Mouse (Mus musculus) ES-Bruce4 (cell line): ENCODE measurements around the gene Ifit2. TPM values are rescaled to one million over a fixed set of nuclear protein-coding genes. Genes with fewer than 3 reads are reported as not detected.
"Not testable (repeated sequence)": the region's sequence is repeated elsewhere in the genome, so short reads cannot be mapped to it uniquely, and the experiment has no call there.

Experiments used
- H3K27ac ChIP-seq: 2 replicates; pipeline ENCODE4 v1.5.1; 2012; ENCODE audit warnings: low read length, inconsistent platforms; ENCODE audit not compliant: insufficient read depth
- H3K27me3 ChIP-seq: 2 replicates; pipeline ENCODE4 v1.6.1; 2012; ENCODE audit warnings: mild to moderate bottlenecking, low read length, inconsistent platforms; ENCODE audit not compliant: control insufficient read depth, poor library complexity, insufficient read depth, severe bottlenecking
- H3K36me3 ChIP-seq: 2 replicates; pipeline ENCODE4 v1.6.1; 2012; ENCODE audit warnings: inconsistent platforms, mild to moderate bottlenecking, low read length, moderate library complexity; ENCODE audit not compliant: control insufficient read depth, poor library complexity, insufficient read depth, severe bottlenecking
- H3K4me1 ChIP-seq: one replicate; pipeline ENCODE4 v1.8.1; 2011; ENCODE audit warnings: low read length; ENCODE audit not compliant: control insufficient read depth, insufficient read depth
- H3K4me3 ChIP-seq: 2 replicates; pipeline ENCODE4 v1.5.1; 2011; ENCODE audit warnings: low read depth, mild to moderate bottlenecking, low read length
- H3K9ac ChIP-seq: 2 replicates; pipeline ENCODE4 v1.6.1; 2012; ENCODE audit warnings: low read depth, mild to moderate bottlenecking, inconsistent platforms; ENCODE audit not compliant: poor library complexity, severe bottlenecking
- H3K9me3 ChIP-seq: replicated peaks from 2 replicates; pipeline ENCODE4 v1.6.1; 2012; ENCODE audit warnings: mild to moderate bottlenecking, low read length, inconsistent platforms; ENCODE audit not compliant: control insufficient read depth, poor library complexity, insufficient read depth, severe bottlenecking
- CTCF ChIP-seq: IDR thresholded peaks from one replicate; pipeline ENCODE4 v1.8.1; 2011; ENCODE audit warnings: low read depth, low read length
- EP300 ChIP-seq: IDR thresholded peaks from 2 replicates; pipeline ENCODE4 v1.6.1; 2011; ENCODE audit warnings: low read depth, low read length; ENCODE audit not compliant: insufficient read depth
- POLR2A ChIP-seq: IDR thresholded peaks from one replicate; pipeline ENCODE4 v1.8.1; 2011; ENCODE audit warnings: low read length; ENCODE audit not compliant: insufficient read depth
- polyA plus RNA-seq: library from polyadenylated mRNA; stranded (reverse); fragments of >200 nt; gene quantifications from 2 replicates; pipeline ENCODE4 v1.2.4, GENCODE M21; 2011; ENCODE audit warnings: low read depth; ENCODE audit not compliant: missing spikeins, insufficient read depth, insufficient read length

Ifit2 gene
- polyA plus RNA-seq, 1 experiment: 1.9 TPM

- no peaks in the 10 kb centered on the region for H3K27me3 ChIP-seq
- H3K36me3 ChIP-seq: no peaks in the 10 kb centered on the region
- no peaks in the 10 kb centered on the region for H3K4me1 ChIP-seq
- H3K4me3 ChIP-seq: no peak overlapping the region
- H3K27ac ChIP-seq: no peak overlapping the region
- no peak overlapping the region for H3K9ac ChIP-seq
- no peaks in the 10 kb centered on the region for H3K9me3 ChIP-seq
- TF ChIP-seq CTCF (no peak), POLR2A (no peak), EP300 (no peak)
These were observed 55.0 kb downstream of the Ifit2 start for GRCm38 (mm10) chr19:34605472-34605871.

GRCm38 (mm10) chr19:34607237-34608051 lies 57.0 kb downstream of the Ifit2 start, which contains the start of gene Ifit3b:
TSS of gene Ifit3b (plus strand) at chr19:34607970.
- not testable (repeated sequence) for H3K27me3 ChIP-seq, H3K27ac ChIP-seq

GRCm38 (mm10) chr19:34610118-34610517 lies 59.6 kb downstream of the Ifit2 start:
- H3K36me3 ChIP-seq, H3K4me1 ChIP-seq, H3K27ac ChIP-seq, H3K9me3 ChIP-seq, H3K4me3 ChIP-seq, H3K9ac ChIP-seq, H3K27me3 ChIP-seq: not testable (repeated sequence)

More at GRCm38 (mm10) chr19:34607237-34608051, 57.0 kb downstream of the Ifit2 start, which contains the start of gene Ifit3b:
- not testable (repeated sequence) for H3K36me3 ChIP-seq, H3K9me3 ChIP-seq, H3K4me1 ChIP-seq, H3K9ac ChIP-seq, H3K4me3 ChIP-seq

GRCm38 (mm10) chr19:34612243-34613001 lies 61.9 kb downstream of the Ifit2 start:
- H3K36me3 ChIP-seq, H3K4me1 ChIP-seq, H3K9ac ChIP-seq, H3K27me3 ChIP-seq, H3K27ac ChIP-seq, H3K4me3 ChIP-seq, H3K9me3 ChIP-seq: not testable (repeated sequence)

- Histone ChIP-seq H3K4me1 (no peaks in the 10 kb centered on the region), H3K27me3 (no peaks in the 10 kb centered on the region), H3K9me3 (no peaks in the 10 kb centered on the region), H3K4me3 (no peak overlapping the region), H3K36me3 (no peaks in the 10 kb centered on the region), H3K27ac (no peak overlapping the region), H3K9ac (no peak overlapping the region)
- TF ChIP-seq EP300: no peak
These were observed 70.4 kb downstream of the Ifit2 start for GRCm38 (mm10) chr19:34620871-34621270.

- H3K9me3 ChIP-seq: no peaks in the 10 kb centered on the region
- TF ChIP-seq POLR2A (no peak), EP300 (no peak), CTCF (no peak)
- no peaks in the 10 kb centered on the region for H3K36me3 ChIP-seq
- no peaks in the 10 kb centered on the region for H3K4me1 ChIP-seq
- no peak overlapping the region for H3K27ac ChIP-seq
- H3K9ac ChIP-seq: no peak overlapping the region
- no peak overlapping the region for H3K4me3 ChIP-seq
- no peaks in the 10 kb centered on the region for H3K27me3 ChIP-seq
These were observed 73.3 kb downstream of the Ifit2 start for GRCm38 (mm10) chr19:34623781-34624180.
